Mouse (Mus musculus): ENCODE results near the gene Taf6l.

Taf6l gene

DNA sequence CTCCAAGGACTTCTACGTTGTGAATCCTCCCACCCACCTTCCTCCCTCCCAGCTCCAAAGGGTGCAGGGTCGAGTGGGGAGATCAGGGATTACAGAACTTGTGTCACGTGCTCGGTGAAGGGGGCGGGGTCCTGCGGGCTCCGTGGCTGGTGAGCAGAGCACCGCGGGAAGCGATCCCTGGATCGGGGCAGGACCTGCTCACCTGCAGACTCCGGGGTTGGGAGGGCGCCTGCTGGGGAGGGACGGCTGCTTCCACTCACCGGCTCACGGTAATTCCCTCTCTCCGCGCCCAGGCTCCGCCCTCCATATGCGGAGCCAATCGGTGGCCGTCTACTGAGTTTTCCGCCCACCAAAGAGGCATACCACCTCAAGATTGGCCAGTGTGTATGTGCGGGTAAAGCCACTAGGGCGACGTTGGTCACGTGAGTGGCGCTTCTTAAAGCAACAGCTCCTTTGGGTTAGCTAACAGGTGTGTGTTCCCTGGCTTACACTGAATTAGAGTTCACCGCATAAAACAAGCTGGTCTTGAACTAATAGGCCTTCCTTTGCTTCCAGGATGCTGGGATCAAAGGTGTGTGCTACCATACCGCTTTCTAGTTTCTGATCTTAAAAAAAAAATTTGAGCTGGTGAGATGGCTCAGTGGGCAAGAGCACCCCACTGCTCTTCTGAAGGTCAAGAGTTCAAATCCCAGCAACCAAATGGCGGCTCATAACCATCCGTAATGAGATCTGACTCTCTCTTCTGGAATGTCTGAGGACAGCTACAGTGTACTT lies at the start of gene Taf6l:
Gene Taf6l (minus strand): TSS at position 410 of the 774 bp plus-strand sequence.
- DNase-seq (ENCODE audit: low spot score) = peak; percentile 91

DNA sequence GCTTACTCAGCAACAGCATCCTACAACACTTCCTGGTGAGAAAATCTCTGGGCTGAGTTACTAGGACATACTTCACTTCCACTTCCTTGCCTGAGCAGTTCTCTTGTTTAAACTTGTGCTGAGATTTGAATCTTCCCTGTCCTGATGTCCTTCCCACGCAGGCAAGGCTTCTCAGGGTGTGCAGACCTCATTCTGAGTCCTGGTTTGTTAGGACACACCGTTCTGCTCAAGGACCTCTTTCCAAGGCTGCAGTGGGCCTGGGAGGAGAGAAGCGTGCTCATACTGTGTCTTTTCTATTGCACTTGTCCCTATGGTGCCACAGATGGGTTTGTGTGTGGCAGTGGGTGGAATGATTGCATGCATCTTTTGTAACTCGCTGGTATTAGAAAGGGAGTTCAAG lies 46.8 kb upstream of the Taf6l start:
- DNase-seq (ENCODE audit: low spot score) = no peak

DNA sequence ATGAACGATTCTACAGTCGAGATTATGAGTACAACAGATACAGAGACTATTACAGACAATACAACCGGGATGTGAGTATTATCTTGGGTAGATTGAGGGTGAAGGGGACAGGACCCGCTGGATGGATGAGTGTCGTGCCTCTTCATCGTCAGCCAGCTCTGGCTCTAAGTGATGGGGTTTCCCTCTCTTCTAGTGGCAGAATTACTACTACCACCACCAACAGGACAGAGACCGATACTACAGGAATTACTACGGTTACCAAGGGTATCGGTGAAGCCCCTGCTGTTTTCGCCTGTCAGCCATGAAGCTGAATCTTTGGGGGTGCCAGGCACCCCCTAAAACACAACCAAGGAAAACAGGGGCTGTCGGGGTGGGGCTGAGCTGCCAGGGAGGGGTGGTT lies 45.0 kb upstream of the Taf6l start:
- no peak for DNase-seq (ENCODE audit: low spot score)

DNA sequence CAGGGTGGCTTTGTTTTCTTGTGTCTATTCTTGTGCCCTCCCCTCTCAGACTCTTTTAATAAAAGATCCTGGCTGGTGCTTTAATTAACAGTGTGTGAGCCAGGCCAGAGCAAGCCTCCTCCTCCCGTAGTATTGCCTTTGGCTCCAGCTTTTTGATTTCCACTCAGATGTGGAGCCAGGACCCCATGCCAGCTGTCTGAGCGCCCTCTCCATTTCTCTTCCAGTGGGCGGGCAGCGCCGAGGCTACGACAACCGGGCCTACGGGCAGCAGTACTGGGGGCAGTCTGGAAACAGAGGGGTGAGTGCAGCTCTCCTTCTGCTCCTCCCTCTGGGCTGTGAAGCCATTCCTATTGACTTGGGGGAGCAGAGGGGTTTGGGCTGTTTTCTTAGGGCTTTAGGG lies 44.4 kb upstream of the Taf6l start:
- DNase-seq (ENCODE audit: low spot score) = no peak

DNA sequence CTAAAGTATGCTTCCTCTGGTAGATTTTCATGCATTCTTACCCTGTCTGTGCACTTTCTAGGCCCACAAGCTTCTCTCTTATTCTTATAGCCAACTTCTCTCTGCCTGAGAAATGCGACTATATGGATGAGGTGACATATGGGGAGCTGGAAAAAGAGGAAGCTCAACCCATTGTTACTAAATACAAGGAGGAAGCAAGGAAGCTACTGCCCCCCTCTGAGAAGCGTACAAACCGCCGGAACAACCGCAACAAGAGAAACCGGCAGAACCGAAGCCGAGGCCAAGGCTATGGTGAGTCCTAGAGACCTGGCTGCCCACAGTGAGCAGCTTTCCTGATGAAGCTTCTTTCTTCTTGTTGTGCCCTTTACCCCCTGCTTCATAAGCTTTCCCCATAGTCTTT lies 43.4 kb upstream of the Taf6l start, which contains the start of gene AC129217.1:
Gene AC129217.1 (plus strand): TSS at position 114 of the 400 bp plus-strand sequence.
- DNase-seq (ENCODE audit: low spot score) = no peak

DNA sequence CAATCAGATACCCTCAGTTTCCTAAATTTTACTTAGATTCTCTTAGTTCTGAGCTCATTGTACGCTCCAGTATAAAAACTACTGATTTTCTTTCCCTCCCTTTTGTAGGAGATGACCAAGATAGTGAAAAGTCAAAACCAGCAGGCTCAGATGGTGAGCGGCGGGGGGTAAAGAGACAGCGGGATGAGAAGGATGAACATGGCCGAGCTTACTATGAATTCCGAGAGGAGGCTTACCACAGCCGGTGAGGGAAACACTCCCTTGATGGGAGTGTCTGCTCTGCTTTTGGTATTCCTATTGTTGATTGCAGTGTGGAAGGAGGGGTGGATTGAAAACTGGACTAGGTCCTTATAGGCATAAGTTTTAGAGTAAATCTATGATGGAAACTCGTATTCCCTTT lies 36.5 kb upstream of the Taf6l start:
- DNase-seq (ENCODE audit: low spot score) = no peak

DNA sequence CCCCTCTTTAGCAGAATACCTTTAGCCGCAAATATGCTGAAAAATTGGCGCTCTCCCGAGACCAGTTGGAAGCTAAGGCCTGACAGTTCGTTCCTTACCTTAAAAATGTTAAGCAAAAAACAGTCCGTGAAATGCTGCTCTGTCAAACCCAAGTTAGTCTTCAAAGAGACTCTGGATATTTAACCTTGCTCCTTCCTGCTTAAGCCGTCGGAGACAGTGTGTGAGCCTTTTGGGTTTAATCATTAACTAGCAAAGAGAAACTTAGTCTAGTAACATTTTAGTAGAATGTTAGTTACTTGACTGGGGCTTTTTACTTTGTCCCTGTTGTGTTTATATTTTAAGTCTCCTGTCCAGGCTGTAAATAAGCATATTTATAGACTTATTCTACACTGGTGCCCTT lies 34.9 kb upstream of the Taf6l start:
- DNase-seq (ENCODE audit: low spot score) = no peak

DNA sequence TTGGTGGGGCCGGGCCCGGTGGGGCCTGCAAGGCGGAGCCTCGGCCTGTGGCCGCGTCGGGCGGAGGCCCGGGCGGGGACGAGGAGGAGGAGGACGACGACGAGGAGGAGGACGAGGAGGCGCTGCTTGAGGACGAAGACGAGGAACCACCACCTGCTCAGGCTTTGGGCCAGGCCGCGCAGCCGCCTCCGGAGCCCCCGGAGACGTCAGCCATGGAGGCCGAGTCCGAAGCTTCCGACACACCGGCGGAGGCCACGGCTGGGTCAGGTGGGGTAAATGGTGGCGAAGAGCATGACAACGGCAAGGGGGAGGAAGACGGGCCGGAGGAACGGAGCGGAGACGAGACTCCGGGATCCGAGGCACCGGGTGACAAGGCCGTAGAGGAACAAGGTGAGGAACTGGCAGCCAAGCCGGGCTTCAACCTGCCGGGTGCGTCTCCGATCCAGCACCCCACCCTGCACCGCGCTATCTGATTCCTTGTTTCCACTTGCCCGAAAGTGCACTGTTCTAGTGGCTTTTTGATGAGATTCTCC lies 34.3 kb upstream of the Taf6l start:
- DNase-seq (ENCODE audit: low spot score) = no peak

DNA sequence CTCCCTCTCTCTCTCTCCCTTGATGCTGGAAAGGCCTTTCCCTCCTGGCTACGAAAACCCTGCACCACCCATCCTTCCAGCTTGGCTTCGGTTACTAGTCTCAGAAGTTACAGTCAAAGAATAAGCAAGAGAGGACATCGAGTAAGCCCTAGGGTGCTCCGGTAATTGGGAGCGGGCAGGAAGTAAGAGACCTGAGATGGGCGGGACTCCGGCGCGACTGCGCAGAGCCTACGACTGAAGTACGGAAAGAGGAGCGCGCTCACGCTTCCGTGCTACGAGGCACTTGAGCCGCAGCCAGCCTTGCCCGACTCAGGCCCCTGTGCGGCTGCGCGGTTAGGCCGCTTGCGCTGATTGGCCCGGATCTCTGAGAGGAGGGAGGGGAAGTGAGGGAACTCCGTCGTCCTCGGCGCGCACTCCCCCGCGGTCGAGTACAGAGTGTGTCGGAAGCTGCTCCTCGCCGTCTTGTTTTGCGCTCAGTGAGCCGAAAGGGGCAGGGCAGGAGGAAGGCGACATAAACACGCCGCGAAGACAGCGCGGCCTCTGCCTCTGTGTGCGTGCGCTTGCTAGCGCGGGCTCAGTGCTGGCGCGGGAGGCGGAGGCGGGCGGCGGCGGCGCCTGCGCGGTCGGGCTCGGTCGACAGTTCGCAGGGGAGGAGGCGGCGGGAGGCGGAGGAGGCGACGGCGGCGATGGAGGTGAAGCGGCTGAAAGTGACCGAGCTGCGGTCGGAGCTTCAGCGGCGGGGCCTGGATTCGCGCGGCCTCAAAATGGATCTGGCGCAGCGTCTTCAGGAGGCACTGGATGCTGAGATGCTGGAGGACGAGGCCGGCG lies 33.6 kb upstream of the Taf6l start, which contains the start of gene Hnrnpul2:
Gene Hnrnpul2 (plus strand): TSS at position 415 of the 828 bp plus-strand sequence.
- peak; percentile 99 for DNase-seq (ENCODE audit: low spot score)

DNA sequence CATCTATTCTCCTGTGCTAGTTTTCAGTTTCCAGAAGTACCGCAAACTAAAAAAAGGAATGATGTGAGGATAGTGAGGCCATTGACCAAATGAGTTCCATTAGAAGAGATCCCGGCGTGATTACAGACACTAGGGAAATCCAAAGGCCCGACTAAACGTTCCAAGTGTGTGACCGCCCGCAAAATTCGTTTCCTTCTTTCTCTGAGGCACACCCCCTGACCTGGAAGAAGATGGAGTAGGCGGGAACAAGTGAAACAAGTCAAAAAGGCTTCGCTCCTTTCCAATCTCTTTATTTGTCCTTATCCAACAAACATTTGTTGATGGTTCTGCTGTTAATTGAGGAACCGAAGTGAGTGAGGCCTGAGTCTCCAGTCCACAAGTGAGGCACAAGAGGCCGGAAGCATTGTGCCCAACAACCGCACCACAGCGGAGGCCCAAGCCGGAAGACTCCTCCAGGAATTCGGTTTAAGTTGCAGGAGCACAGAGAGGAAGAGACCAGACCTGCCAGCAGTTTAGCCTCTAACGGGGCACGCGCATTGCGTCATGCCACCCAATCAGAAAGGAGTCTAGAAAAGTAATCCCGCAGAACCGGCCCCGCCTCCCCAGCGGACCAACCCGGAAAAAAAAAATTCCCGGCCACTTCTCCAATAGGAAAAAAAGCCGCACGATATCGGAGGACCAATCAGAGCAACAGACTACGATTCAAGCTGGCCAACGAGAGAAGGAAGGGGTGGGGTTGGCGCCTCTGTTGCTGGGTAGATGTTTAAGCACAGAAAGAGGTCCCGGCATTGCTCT lies 32.8 kb upstream of the Taf6l start, which contains the start of gene Ttc9c:
Gene Ttc9c (minus strand): TSS at position 533 of the 795 bp plus-strand sequence.
- DNase-seq (ENCODE audit: low spot score) = peak; percentile 97

DNA sequence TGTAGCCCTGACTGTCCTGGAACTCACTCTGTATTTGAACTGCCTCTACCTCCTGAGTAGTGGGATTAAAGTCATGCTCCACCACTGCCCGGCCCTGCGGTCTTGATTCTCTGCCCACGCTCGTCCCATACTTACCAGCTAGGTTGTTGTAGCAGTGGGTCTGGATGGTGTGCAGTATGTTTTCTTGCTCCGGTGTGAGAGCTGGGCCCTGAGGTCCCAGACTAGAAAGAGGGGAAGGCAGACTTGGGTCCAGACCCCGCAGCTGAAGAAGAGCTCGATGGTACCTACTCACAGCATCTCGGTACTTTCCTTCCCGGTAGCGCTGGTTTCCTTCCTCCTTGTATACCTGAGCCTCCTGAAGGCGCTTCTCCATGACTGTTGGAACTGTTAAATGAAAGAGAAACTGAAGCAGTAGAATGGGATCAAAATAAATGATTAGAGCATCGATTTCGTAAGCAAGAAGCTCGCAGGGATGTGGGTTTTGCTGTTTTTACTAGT lies 32.1 kb upstream of the Taf6l start:
- no peak for DNase-seq (ENCODE audit: low spot score)

DNA sequence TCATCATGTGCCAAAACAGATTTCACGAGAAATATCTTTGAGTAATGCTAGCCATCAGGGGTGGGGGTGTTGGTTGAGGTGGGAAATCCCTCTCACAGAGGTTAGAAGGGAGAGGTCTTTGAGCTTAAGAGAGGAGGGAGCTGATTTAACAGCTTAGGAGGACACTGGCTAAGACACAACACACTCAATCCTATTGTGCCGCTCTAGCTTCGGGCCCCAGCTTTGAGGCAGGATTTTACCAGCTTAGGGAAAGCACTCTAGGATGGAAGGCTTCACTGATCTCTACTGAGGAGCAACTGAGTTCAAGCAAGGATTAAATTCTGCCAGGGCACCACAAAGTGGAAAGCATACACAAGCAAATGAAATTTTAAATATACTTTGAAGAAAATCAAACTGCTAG lies 30.8 kb upstream of the Taf6l start:
- DNase-seq (ENCODE audit: low spot score) = no peak

DNA sequence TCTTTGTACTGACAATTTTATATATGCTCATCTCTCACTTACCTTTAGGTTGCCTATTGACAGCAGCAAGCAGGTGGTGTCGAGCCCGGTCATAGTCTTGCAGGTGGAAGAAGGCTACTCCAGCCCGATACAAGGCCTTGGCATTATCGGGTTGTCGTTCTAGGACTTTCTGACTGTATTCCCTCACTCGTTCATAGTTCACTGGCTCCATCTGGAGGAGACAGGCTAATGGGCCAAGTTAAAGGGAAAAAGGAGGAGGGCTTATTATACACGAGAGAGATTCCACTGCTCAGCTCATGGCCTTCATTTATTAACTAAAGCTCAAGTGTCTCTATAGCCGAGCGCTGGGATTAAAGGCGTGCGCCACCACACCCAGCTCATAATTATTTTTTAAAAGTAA lies 29.6 kb upstream of the Taf6l start:
- no peak for DNase-seq (ENCODE audit: low spot score)

DNA sequence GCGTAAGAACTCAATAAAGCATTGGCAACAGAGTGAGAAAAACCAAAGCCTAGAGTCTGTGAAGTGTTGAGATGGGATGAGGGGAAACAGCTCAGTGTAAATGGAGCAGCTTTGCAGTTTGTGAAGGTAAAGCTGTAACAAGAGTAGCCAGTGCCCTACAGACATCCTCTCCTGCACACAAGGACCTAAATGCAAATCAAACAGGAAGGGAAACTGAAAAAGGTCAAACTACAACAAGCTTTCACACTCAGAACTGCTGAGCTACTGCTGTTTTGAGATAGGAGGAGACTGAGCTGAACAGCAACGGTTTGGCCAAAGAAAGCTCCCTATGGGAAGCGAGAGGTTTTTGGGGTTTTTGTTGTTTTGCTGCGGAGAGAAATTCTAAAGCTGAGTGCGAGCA lies 20.6 kb upstream of the Taf6l start:
- no peak for DNase-seq (ENCODE audit: low spot score)

DNA sequence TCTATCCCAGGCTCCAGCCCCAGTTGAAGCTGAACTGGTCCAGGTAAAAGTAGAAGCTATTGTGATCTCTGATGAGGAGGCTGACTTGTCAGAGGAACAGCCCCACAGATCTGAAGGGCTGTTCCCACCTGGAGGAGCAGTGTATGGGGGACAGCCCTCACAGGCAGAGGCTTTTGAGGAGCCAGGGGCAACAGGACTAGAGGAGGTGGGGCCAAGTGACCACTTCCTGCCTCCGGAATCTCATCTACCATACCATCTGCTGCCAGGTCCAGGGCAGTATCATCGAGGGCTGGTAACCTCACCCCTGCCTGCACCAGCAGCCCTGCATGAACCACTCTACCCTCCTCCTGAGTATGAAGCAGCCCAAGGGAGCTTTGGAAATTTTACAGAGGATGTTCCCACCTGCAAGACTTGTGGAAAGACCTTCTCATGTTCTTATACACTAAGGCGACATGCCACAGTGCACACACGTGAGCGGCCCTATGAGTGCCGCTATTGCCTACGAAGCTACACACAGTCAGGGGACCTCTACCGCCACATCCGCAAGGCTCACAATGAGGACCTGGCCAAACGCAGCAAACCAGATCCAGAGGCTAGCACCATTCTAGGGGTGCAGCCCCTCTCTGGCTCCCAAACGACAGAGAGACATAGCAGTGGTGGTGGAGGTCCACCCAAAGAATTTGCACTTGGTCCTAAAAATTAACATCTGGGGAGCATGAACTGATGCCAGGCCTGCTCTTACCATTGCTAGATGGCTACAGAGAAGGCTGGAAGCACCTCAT lies 17.9 kb upstream of the Taf6l start:
- DNase-seq (ENCODE audit: low spot score) = no peak

DNA sequence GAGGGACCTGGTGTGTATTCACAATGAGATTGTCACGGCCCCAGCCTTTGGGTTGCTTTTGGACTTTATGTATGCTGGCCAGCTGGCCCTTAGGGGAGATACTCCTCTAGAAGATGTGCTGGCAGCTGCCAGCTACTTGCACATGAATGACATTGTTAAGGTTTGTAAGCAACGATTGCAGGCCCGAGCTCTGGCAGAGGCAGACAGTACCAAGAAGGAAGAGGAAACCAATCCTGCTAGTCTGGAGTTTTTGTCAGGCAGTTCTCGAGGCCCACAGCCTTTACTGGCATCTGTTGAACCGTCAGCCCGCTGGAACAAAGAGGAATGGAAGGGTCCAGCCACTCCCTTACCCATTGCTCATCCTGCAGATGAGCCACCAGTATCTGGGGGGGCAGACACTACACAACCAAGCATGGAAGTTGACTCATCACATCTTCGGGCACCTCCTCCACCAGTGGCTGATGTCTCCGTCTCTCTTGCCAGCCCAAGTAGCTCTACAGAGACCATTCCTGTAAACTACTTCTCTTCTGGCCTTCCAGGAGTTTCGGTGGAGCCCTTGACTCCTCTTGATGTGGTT lies 17.1 kb upstream of the Taf6l start:
- DNase-seq (ENCODE audit: low spot score) = no peak

DNA sequence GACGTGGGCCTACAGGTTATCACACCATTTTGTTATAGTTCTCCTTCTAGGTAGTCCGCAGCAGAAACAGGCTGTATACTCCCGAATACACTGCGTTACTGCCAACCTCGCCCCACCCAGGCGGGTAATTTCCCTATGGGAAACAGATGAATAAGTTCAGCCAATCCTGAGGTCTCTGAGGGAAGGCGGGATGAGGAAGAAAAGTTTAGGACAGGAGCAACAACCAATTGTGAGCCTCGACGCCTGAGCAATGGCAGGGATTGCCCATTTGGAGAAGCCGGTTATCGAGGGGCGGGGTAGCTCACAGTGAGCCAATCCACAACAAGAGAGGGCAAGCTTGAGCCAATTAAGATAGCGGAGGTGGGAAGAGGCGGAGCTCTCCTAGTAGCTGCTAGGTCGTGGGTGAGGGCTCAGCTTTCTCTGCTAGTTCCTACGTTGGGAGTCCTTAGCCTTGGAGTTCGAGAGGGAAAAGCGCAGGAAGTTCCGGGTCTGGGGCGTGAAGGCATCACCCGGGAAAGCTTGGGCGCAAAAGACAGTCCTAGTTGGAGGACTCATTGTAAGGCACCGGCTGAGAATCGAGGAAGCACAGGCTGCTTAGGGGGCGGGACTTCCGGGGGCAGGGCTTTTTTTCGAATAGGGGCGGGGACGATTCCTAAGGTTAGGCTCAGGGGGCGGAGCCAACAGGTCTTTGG lies 16.1 kb upstream of the Taf6l start, which contains the start of gene Zbtb3:
Gene Zbtb3 (plus strand): TSS at position 426 of the 692 bp plus-strand sequence.
- DNase-seq (ENCODE audit: low spot score) = peak; percentile 94

DNA sequence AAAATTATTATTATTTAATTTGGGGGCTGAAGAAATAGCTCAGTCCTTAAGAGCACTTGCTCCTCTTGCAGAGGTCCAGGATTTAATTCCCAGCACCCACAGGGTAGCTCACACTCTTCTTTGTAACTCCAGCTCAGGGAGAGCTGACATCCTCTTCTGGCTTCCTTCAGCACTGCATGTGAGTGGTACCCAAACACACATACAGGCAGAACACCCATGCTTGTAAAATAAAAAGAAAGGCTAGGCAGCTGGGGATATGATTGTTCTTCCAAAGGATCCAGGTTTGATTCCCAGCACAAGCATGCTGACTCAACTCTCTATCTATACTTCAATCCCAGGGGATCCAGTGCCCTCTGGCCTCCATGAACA lies 12.7 kb upstream of the Taf6l start:
- no peak for DNase-seq (ENCODE audit: low spot score)

DNA sequence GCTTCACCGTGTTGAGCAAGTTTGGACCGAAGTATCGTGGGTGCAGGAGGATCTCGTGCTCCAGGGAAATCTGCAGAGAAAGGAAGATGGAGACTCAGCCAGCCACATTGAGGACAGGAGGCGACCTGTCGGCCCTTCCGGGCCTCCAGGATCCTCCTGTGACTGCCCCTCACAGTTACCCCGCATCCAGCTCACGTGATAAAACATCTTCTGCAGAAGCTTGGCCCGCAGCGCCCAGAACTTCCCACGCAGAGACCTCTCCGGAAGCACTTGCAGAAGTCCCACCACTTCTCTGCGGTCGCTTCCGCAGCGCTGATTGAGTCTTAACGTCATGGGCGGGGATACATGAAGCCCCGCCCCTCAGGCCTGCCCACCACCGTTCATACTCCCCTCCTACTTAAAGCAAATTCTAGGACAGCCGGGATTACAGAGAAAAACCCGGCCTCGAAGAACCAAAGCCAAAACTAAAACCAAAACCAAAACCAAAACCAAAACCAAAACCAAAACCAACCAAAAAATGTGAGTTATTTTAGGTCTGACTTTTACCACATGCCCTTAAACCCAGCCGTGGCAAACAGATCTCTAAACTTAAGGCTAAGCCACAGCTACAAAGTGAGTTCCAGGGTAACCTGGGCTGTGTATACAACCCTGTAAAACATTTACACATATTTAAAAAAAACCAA lies 12.2 kb upstream of the Taf6l start, which contains the start of gene Polr2g:
Gene Polr2g (minus strand): TSS at position 314 of the 683 bp plus-strand sequence.
- DNase-seq (ENCODE audit: low spot score) = peak; percentile 90

All from urinary bladder, postnatal 14 days (tissue).